Mouse (Mus musculus) neural tube, embryonic 13.5 days (tissue): Measurements from ENCODE around the gene Cxcr3. TPM values are rescaled to one million over a fixed set of nuclear protein-coding genes. Genes with fewer than 3 reads are reported as not detected.

Experiments
- ATAC-seq: fragments of 200-750 bp; cut with Nextera tagmentation; 2 replicates; pipeline ENCODE4 v1.8.0; 2017; ENCODE audit warnings: low read depth, mild to moderate bottlenecking, moderate TSS enrichment, moderate library complexity
- H3K27ac ChIP-seq: fragments of 300-500 bp; sonication (generic); replicated peaks from 2 replicates; pipeline ENCODE4 v1.5.1; 2015; ENCODE audit warnings: moderate library complexity, mild to moderate bottlenecking, inconsistent platforms
- H3K27me3 ChIP-seq: fragments of 300-500 bp; sonication (generic); 2 replicates; pipeline ENCODE4 v1.6.1; 2015; ENCODE audit warnings: mild to moderate bottlenecking, inconsistent platforms
- H3K36me3 ChIP-seq: fragments of 300-500 bp; sonication (generic); 2 replicates; pipeline ENCODE4 v1.6.1; 2015; ENCODE audit warnings: mild to moderate bottlenecking, inconsistent platforms
- H3K4me1 ChIP-seq: fragments of 300-500 bp; sonication (generic); replicated peaks from 2 replicates; pipeline ENCODE4 v1.6.1; 2015; ENCODE audit warnings: inconsistent platforms
- H3K4me2 ChIP-seq: fragments of 300-500 bp; sonication (generic); 2 replicates; pipeline ENCODE4 v1.6.1; 2015; ENCODE audit warnings: inconsistent platforms, mild to moderate bottlenecking, moderate library complexity
- H3K4me3 ChIP-seq: fragments of 300-500 bp; sonication (generic); 2 replicates; pipeline ENCODE4 v1.5.1; 2015; ENCODE audit warnings: mild to moderate bottlenecking, inconsistent platforms
- H3K9ac ChIP-seq: fragments of 300-500 bp; sonication (generic); 2 replicates; pipeline ENCODE4 v1.6.1; 2015; ENCODE audit warnings: moderate library complexity, mild to moderate bottlenecking, inconsistent platforms
- H3K9me3 ChIP-seq: fragments of 300-500 bp; sonication (generic); 2 replicates; pipeline ENCODE4 v1.6.1; 2016; ENCODE audit warnings: inconsistent platforms
- WGBS: fragments of 180-500 bp; shearing (Covaris S2); methylation state at CpG from one replicate; pipeline ENCODE4 v1.1.7; 2015; 5-methylcytosine and 5-hydroxymethylcytosine counted together
- polyA plus RNA-seq: library from polyadenylated mRNA; unstranded; fragments of >200 nt; fragmentation: Nextera tagmentation; extraction: Ambion mirVana; gene quantifications from 2 replicates; pipeline ENCODE4 v1.2.1, GENCODE M21; 2015

Gene Cxcr3
- polyA plus RNA-seq, 1 experiment from 2014 or later: 0.25 TPM

DNA sequence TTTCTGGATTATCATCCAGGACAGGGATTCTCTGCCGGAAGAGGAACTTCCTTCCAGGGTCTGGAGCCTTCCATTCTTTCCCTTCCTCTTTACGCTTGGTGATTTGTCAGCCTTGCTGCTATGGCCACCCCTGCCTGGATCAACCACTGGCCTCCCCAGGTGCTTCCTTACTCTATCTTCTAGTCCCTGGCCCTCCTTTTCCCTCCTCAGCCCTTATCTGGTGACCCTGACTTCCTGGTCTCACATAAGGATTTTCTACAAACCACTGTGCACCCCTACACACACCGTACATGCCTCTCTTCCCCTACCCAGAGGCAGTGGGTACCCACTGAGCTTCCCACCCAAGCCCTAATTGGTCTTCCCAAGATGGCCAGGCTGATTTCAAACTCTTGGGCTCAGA lies 781 bp downstream of the Cxcr3 start:
- no peak for ATAC-seq

DNA sequence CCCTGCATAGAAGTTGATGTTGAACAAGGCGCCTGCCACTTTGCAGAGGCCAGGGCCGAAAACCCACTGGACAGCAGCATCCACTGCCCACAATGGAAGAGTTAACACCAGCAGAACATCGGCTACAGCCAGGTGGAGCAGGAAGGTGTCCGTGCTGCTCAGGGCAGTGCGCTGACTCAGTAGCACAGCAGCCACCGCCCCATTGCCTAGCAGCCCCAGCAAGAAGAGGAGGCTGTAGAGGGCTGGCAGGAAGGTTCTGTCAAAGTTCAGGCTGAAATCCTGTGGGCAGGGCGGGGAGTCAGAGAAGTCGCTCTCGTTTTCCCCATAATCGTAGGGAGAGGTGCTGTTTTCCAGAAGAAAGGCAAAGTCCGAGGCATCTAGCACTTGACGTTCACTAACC lies 1.4 kb downstream of the Cxcr3 start:
- WGBS: 87% methylated on average over 12 of the region's 12 CpGs

More for the DNA sequence above, 781 bp downstream of the Cxcr3 start:
- Histone ChIP-seq H3K27ac (no peak overlapping the region), H3K9me3 (no peaks in the 10 kb centered on the region), H3K4me3 (no peak overlapping the region), H3K9ac (no peak overlapping the region), H3K36me3 (no peaks in the 10 kb centered on the region), H3K27me3 (peaks cover 43% of the 10 kb centered on the region), H3K4me2 (no peak overlapping the region), H3K4me1 (no peaks in the 10 kb centered on the region)
- 88% methylated on average over 3 of the region's 3 CpGs for WGBS

DNA sequence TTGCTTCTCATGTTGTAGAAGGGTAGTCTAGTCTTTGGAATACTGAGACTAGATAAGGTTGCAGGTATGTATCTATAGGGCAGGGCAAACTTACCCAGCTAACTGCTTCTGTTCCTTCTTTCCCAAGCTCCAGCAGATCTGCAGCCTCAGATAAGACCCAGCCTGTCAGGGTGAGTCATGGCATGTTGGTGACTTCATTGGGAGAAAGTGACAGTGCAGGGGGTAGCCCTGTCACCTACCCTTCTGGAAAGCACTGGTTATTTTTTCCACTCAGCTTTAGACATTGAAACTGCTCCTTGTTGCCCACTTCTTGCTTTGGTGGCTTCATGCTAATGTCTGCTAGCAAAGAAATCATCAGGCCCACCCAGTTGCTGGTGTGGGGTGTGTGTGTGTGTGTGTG lies 4.1 kb downstream of the Cxcr3 start:
- Histone ChIP-seq H3K36me3 (no peaks in the 10 kb centered on the region), H3K4me2 (no peak overlapping the region), H3K27me3 (peaks cover 34% of the 10 kb centered on the region), H3K4me1 (no peaks in the 10 kb centered on the region), H3K9me3 (no peaks in the 10 kb centered on the region), H3K9ac (no peak overlapping the region), H3K4me3 (no peak overlapping the region), H3K27ac (no peak overlapping the region)
- no peak for ATAC-seq

More for the DNA sequence above, 1.4 kb downstream of the Cxcr3 start:
- H3K27ac ChIP-seq: no peak overlapping the region
- H3K9me3 ChIP-seq: no peaks in the 10 kb centered on the region
- no peaks in the 10 kb centered on the region for H3K4me1 ChIP-seq
- H3K4me2 ChIP-seq: no peak overlapping the region
- no peaks in the 10 kb centered on the region for H3K36me3 ChIP-seq
- no peak overlapping the region for H3K9ac ChIP-seq
- H3K27me3 ChIP-seq: peaks cover 38% of the 10 kb centered on the region
- no peak for ATAC-seq
- no peak overlapping the region for H3K4me3 ChIP-seq

DNA sequence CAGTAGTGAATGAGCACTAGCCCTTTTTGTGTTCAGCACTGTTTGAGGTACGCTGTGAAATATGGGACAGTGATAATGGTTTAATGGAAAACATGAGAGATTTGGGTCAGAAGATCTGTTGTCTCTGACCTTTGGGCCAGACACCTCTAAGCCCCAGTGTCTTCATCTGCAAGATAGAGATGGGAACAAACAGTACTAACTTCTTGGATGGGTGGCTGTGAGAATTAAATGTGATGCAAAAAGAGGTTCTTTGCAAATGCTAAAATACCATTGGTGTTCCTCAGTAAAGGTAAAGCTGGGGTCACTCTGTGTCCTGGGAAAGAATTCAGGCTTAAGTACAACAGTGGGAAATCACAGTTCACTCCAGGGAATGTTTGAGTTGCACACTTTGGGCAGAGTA lies 13.7 kb downstream of the Cxcr3 start:
- WGBS: 49% methylated on average over 1 of the region's 1 CpGs
- H3K27ac ChIP-seq: no peak overlapping the region
- H3K9me3 ChIP-seq: no peaks in the 10 kb centered on the region
- peaks cover 19% of the 10 kb centered on the region for H3K27me3 ChIP-seq
- H3K4me2 ChIP-seq: no peak overlapping the region
- H3K9ac ChIP-seq: no peak overlapping the region
- no peaks in the 10 kb centered on the region for H3K36me3 ChIP-seq
- no peak for ATAC-seq
- no peaks in the 10 kb centered on the region for H3K4me1 ChIP-seq
- H3K4me3 ChIP-seq: no peak overlapping the region

DNA sequence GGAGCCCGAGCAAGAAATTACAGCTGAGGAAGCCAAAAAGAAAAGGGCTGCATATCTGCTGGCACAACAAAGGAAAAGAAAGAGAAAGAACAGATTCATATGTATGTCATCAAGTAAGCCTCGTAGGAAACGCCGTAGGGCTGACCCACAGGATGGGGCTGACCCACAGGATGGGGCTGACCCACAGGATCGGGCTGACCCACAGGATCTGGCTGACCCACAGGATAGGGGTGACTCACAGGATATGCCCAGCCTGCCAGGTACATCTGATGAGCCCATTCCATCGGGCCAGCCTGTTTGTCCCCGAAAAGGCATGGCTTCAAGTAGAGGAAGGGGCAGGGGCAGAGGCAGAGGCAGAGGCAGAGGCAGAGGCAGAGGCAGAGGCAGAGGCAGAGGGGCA lies 29.0 kb downstream of the Cxcr3 start:
- Histone ChIP-seq H3K4me1 (no peaks in the 10 kb centered on the region), H3K9ac (no peak overlapping the region), H3K9me3 (no peaks in the 10 kb centered on the region), H3K4me2 (no peak overlapping the region), H3K27me3 (no peaks in the 10 kb centered on the region; the same call in 1 of the 2 replicates), H3K36me3 (no peaks in the 10 kb centered on the region), H3K27ac (no peak overlapping the region), H3K4me3 (no peak overlapping the region)
- 74% methylated on average over 7 of the region's 7 CpGs for WGBS
- no peak for ATAC-seq

DNA sequence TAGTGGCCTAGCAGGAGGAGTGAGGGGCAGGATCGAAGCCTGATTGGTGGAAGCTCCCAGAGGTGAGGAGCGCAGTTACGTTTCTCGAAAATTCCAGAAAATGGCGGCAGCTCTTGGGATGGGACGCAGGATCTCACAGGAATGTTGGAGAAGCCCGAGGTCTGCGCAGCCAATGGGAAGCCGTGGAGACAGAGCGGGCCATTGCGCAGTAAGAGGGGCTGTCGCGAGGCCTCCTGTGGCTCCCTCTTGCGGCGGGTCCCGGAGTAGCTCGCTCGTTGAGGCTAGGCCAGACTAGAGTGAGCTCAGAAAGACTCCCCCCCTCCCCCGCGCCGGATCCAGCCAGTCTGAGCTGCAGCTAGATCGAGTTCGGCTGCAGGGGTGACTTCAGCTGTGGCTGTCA lies 35.8 kb downstream of the Cxcr3 start:
- H3K4me3 ChIP-seq: no peak overlapping the region
- H3K36me3 ChIP-seq: no peaks in the 10 kb centered on the region
- WGBS: 66% methylated on average over 23 of the region's 23 CpGs
- peaks cover 7% of the 10 kb centered on the region for H3K9me3 ChIP-seq
- H3K27me3 ChIP-seq: no peaks in the 10 kb centered on the region; the same call in 1 of the 2 replicates
- no peaks in the 10 kb centered on the region for H3K4me1 ChIP-seq
- no peak overlapping the region for H3K27ac ChIP-seq
- H3K4me2 ChIP-seq: no peak overlapping the region
- no peak for ATAC-seq
- H3K9ac ChIP-seq: no peak overlapping the region

- no peak overlapping the region for H3K4me2 ChIP-seq
- ATAC-seq: no peak
- 75% methylated on average over 51 of the region's 54 CpGs for WGBS
- H3K27me3 ChIP-seq: no peaks in the 10 kb centered on the region
- no peaks in the 10 kb centered on the region for H3K4me1 ChIP-seq
- peaks cover 7% of the 10 kb centered on the region for H3K9me3 ChIP-seq
- no peak overlapping the region for H3K27ac ChIP-seq
- H3K4me3 ChIP-seq: no peak overlapping the region
- H3K9ac ChIP-seq: no peak overlapping the region
- H3K36me3 ChIP-seq: no peaks in the 10 kb centered on the region
These were observed 36.5 kb downstream of the Cxcr3 start for GRCm38 (mm10) chrX:101697537-101697936.

DNA sequence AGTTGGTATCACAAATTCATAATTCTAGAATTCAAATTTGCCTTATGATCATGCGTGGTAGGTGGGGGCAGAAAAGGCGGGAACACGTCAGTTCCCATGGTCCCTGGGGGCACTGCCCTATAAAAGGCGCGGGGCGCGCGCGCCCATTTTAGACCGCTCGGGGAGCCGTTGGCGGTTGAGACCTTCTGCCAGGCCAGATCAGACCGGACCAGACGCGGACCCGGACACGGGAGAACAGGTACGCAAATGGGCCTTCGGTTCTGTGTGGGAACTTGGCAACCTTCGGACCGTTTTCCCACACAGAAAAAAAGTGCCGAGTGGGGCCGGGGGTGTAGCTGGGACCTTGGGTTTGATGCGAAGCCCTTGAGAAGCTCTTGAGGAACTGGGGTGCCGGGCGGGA lies 38.4 kb downstream of the Cxcr3 start:
- Histone ChIP-seq H3K4me2 (no peak overlapping the region), H3K27me3 (no peaks in the 10 kb centered on the region), H3K27ac (no peak overlapping the region), H3K36me3 (no peaks in the 10 kb centered on the region), H3K4me3 (no peak overlapping the region), H3K9me3 (peaks cover 7% of the 10 kb centered on the region), H3K9ac (no peak overlapping the region), H3K4me1 (no peaks in the 10 kb centered on the region)
- ATAC-seq: no peak
- 94% methylated on average over 27 of the region's 27 CpGs for WGBS

Other genes with a start within 250 kb of the Cxcr3 start
- 12.3 and 13.6 TPM in 2 replicates for gene Taf1, start 201.5 kb downstream of the Cxcr3 start, polyA plus RNA-seq
- 180 and 215 TPM in 2 replicates for gene Ogt, start 94.2 kb downstream of the Cxcr3 start, polyA plus RNA-seq
- gene Gm4779, start 60.2 kb upstream of the Cxcr3 start, polyA plus RNA-seq: not detected in 2 replicates
- not detected in 2 replicates for gene 8030474K03Rik, start 60.4 kb upstream of the Cxcr3 start, polyA plus RNA-seq
- gene Nhsl2, start 115.1 kb upstream of the Cxcr3 start, polyA plus RNA-seq: 4.6 and 5.7 TPM in 2 replicates